Mouse (Mus musculus): Measurements from ENCODE around the gene Trim17.

Trim17 gene

GRCm38 (mm10) chr11:58969027-58969426 lies 14.5 kb downstream of the Trim17 start:
- no peak for DNase-seq (ENCODE audit: low read depth)

- no peak for DNase-seq (ENCODE audit: low read depth)
These were observed 15.2 kb downstream of the Trim17 start for GRCm38 (mm10) chr11:58969659-58970058.

- peak; percentile 31 for DNase-seq (ENCODE audit: low read depth)
These were observed 16.5 kb downstream of the Trim17 start for GRCm38 (mm10) chr11:58970831-58971530.

GRCm38 (mm10) chr11:58971796-58972195 lies 17.3 kb downstream of the Trim17 start:
- DNase-seq (ENCODE audit: low read depth): no peak

GRCm38 (mm10) chr11:58974414-58974813 lies 19.9 kb downstream of the Trim17 start:
- no peak for DNase-seq (ENCODE audit: low read depth)

GRCm38 (mm10) chr11:58977150-58977549 lies 22.7 kb downstream of the Trim17 start:
- DNase-seq (ENCODE audit: low read depth): peak; percentile 56

GRCm38 (mm10) chr11:58977607-58978026 lies 23.1 kb downstream of the Trim17 start:
- DNase-seq (ENCODE audit: low read depth): no peak

GRCm38 (mm10) chr11:58978027-58978705 lies 23.7 kb downstream of the Trim17 start, which contains the start of gene Trim11:
TSS of gene Trim11 (plus strand) at chr11:58978093.
- peak; percentile 72 for DNase-seq (ENCODE audit: low read depth)

- DNase-seq (ENCODE audit: low read depth): peak; percentile 35
These were observed 24.2 kb downstream of the Trim17 start for GRCm38 (mm10) chr11:58978706-58979030.

- peak; percentile 32 for DNase-seq (ENCODE audit: low read depth)
These were observed 24.7 kb downstream of the Trim17 start for GRCm38 (mm10) chr11:58979183-58979582.

GRCm38 (mm10) chr11:58979661-58980060 lies 25.2 kb downstream of the Trim17 start:
- peak; percentile 81 for DNase-seq (ENCODE audit: low read depth)

- DNase-seq (ENCODE audit: low read depth): peak; percentile 34
These were observed 26.0 kb downstream of the Trim17 start for GRCm38 (mm10) chr11:58980381-58980990.

GRCm38 (mm10) chr11:58981541-58982447 lies 27.3 kb downstream of the Trim17 start:
- DNase-seq (ENCODE audit: low read depth): peak; percentile 54

GRCm38 (mm10) chr11:58982471-58983097 lies 28.1 kb downstream of the Trim17 start:
- no peak for DNase-seq (ENCODE audit: low read depth)

- no peak for DNase-seq (ENCODE audit: low read depth)
These were observed 29.3 kb downstream of the Trim17 start for GRCm38 (mm10) chr11:58983691-58984341.

- DNase-seq (ENCODE audit: low read depth): no peak
These were observed 30.2 kb downstream of the Trim17 start for GRCm38 (mm10) chr11:58984657-58985056.

GRCm38 (mm10) chr11:58985299-58985917 lies 30.9 kb downstream of the Trim17 start:
- no peak for DNase-seq (ENCODE audit: low read depth)

- DNase-seq (ENCODE audit: low read depth): no peak
These were observed 34.7 kb downstream of the Trim17 start for GRCm38 (mm10) chr11:58989166-58989565.

GRCm38 (mm10) chr11:58990141-58990540 lies 35.7 kb downstream of the Trim17 start:
- no peak for DNase-seq (ENCODE audit: low read depth)

GRCm38 (mm10) chr11:58990794-58991193 lies 36.3 kb downstream of the Trim17 start:
- DNase-seq (ENCODE audit: low read depth): no peak

GRCm38 (mm10) chr11:58991911-58992310 lies 37.4 kb downstream of the Trim17 start:
- no peak for DNase-seq (ENCODE audit: low read depth)

All from NIH3T3 (cell line).